Mouse (Mus musculus) bone marrow macrophage, adult 2 months (primary cell): Measurements from ENCODE around the gene Plxnd1. TPM values are rescaled to one million over a fixed set of nuclear protein-coding genes. Genes with fewer than 3 reads are reported as not detected.

Experiments used
- H3K27ac ChIP-seq: 2 replicates; pipeline ENCODE4 v1.5.1; 2012; ENCODE audit warnings: low read depth, low read length; ENCODE audit not compliant: insufficient read depth
- H3K4me1 ChIP-seq: 2 replicates; pipeline ENCODE4 v1.6.1; 2012; ENCODE audit warnings: low read length; ENCODE audit not compliant: control insufficient read depth, insufficient read depth
- H3K4me3 ChIP-seq: 2 replicates; pipeline ENCODE4 v1.5.1; 2012; ENCODE audit warnings: mild to moderate bottlenecking, low read length, moderate library complexity; ENCODE audit not compliant: insufficient read depth
- CTCF ChIP-seq: IDR thresholded peaks from 2 replicates; pipeline ENCODE4 v1.5.1; 2012; ENCODE audit warnings: low read depth, mild to moderate bottlenecking, low read length, moderate library complexity
- POLR2A ChIP-seq: IDR thresholded peaks from 2 replicates; pipeline ENCODE4 v1.6.1; 2012; ENCODE audit warnings: mild to moderate bottlenecking, low read depth, low read length, borderline replicate concordance
- polyA plus RNA-seq: library from polyadenylated mRNA; stranded (reverse); fragments of >200 nt; gene quantifications from 2 replicates; pipeline ENCODE4 v1.2.4, GENCODE M21; 2012; ENCODE audit not compliant: missing spikeins, insufficient read depth, insufficient read length

The Plxnd1 gene
- polyA plus RNA-seq, 1 experiment: 222 TPM

DNA sequence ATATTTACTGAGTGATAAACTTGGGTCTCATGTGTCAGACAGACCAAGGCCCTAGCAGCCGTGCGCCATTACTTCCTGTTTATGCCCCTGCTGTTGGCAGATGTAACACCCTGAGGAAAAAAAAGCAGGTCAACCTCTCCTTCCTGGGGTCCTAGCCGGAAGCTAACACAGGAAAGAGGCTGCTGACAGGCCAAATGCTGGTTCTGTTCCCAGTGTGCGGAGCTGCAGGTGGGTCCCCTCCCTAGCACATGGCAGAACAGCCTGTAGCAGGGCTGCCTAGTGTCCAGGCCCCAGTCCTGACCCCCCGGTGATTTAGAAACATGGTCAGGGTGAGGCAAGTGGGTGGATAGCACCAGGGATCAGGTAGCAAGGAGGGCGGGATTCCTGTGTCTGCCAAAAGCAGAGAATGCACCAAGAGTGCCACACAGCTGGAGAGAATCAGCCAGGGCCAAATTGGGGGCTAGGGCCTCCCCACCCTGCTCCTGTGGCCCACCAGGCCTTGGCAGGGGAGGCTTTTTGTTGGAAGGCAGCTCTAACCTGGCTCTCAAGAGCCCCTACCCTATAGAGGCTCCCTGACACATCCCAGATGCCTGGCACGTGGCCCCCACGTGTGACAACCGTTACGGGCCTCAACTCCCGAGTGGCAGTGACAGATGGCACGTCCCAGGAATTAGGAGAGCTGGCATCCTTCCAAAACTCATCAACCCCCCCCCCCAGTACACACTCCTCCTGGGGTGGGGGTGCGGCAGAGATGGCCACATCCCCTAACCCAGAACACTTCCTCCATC is 23.3 kb downstream of the Plxnd1 start:
- TF ChIP-seq CTCF: no peak
- Histone ChIP-seq H3K4me3 (no peak overlapping the region), H3K27ac (0 out of 2 replicates have a peak overlapping the region, but pooled peaks have one; percentile 19), H3K4me1 (peaks cover 59% of the 10 kb centered on the region)

DNA sequence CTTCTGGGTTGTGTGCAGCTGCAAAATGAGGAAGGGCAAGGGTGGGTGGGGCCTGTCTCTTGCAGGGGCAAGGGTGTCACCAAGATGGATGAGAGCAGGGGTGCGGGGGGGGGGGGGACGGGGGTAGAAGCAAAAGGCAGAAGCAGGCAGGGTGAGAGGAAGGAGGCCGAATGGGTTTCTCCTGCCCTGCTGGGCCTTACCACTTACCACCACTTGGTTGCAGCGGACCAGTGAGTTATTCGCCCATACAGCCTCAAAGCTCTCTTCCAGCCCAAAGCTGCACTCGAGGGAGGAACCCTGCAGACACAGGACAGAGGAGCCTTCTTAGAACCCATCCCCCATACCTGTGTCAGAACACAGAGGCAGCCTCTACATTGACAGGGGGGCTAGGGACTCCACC is 24.9 kb downstream of the Plxnd1 start:
- H3K27ac ChIP-seq: no peak overlapping the region
- no peak for TF ChIP-seq POLR2A
- TF ChIP-seq CTCF: no peak; the same call in 1 of the 2 replicates
- H3K4me1 ChIP-seq: peaks cover 44% of the 10 kb centered on the region
- no peak overlapping the region for H3K4me3 ChIP-seq

DNA sequence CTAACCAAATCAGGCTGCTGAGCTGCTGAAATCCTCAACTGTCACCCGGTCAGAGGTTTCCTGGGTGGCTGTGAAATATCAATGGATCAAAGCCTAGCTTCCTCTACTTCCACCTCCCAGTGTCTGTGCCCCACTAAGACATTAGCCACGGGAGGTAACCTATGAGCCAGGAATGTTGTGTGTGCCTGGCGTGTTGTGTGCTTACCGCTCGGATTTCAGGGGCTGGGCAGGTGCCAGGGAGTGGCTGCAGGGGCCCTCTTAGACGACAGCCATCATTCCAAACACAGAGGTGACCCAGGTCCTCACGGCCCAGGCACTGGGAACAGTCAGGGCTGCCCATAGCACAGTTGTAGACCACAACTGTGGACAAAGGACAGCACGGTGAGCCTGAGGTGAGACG is 25.7 kb downstream of the Plxnd1 start:
- Histone ChIP-seq H3K4me3 (no peak overlapping the region), H3K27ac (no peak overlapping the region), H3K4me1 (peaks cover 43% of the 10 kb centered on the region)
- TF ChIP-seq POLR2A (no peak), CTCF (no peak)

DNA sequence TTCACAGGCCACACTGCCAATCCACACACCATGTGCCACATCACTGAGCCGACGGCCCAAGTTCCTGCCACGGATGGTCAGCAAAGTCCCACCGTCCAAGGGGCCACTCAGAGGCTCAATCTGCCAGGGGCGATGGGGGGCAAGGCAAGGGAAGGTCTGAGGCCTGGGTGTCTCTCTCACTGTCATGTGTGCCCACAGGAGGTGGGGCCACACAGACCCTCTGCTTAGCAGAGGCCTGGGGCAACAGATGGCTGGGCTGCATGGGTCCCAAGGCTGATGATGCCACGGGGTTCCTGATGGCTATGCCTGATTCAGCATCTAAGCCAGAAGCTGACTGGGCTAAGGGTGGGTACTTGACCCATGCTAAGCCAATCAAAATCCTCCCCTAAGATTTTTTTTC is 26.1 kb downstream of the Plxnd1 start:
- Histone ChIP-seq H3K4me1 (peaks cover 39% of the 10 kb centered on the region), H3K4me3 (no peak overlapping the region), H3K27ac (no peak overlapping the region)
- TF ChIP-seq CTCF (no peak), POLR2A (no peak)

DNA sequence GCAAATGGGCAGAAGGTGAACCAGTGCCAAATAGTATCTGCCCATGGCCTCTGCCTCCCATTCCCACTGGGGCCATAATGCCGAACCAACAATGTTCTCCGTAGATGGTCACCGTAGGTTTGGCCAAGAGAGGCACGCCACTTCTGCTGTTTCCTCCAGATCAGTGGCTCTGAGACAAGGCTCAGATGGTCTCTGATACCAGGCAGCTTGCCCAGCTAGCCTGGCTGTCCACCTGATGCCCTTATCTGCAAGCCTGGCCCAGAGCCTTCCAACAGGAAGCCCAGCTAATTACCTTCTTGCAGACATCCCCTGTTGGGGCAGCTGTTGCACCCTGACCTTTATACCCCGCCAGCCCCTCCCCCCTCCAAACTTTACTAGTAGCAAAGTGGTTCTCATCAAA is 26.7 kb downstream of the Plxnd1 start:
- Histone ChIP-seq H3K4me3 (no peak overlapping the region), H3K4me1 (peaks cover 32% of the 10 kb centered on the region), H3K27ac (no peak overlapping the region)
- TF ChIP-seq CTCF (no peak), POLR2A (no peak)

DNA sequence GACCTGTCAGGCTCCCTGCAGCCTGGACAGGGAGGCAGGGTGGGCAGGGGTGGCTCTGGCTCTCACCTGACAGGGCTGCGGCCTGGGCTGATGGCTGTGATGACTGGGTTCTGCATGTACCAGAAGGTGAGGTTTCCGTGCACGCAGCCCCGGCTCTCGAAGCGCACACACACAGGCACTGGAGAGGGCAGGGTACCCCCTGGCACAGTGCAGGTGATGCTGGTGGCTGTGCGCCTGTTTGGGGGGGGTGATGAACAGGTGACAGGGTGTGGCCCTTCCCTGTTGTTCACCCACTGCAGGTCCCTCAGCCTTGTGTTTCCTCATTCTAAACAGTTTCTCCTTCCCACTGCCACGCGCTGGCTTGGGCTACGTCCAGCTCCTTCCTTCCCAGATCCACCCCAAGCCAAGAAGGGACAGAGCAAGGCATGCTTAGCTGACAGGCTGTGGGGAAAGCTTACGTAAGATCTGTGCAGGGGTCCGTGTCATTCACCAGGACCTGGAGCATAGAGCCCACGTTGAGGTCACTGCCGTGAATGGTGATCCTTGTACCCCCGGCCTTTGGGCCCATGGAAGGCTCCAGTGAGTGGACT is 27.4 kb downstream of the Plxnd1 start:
- H3K4me3 ChIP-seq: no peak overlapping the region
- H3K27ac ChIP-seq: no peak overlapping the region
- no peak for TF ChIP-seq POLR2A
- TF ChIP-seq CTCF: no peak
- peaks cover 25% of the 10 kb centered on the region for H3K4me1 ChIP-seq

DNA sequence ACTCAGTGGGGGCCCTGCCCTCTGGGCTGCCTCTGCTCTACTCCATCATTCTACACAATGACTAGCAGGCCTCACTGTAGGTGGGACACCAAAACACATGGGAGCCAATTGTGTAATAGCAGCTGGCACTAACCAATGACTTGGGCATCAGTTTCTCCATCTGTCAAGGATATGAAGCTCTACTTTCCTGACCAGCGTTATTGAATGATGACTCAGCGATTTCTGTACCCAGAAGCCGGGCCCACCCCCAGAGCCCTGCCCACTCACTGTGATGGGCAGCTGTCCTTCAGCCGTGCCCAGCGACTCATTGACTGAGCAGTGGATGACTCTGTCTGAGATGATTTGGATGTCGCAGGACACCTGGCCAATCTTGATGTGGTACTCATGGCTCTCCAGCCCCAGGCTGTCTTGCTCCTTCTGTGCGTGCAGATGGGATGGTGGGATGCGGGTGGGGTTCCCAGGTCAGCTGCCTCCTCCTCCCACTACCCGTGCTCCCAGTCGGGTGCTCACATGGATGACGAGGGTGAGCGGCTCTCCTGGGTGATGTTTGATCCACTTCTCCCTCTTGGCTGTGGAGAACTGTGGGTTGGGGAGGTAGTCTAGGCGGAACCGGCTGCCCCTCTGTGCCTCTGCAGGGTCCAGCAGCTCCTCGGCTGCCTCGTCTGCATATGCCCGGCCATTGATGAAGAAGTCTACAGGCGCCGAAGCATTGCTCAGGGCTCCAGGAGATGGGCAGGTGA is 28.4 kb downstream of the Plxnd1 start:
- no peak for TF ChIP-seq POLR2A
- TF ChIP-seq CTCF: no peak
- peaks cover 17% of the 10 kb centered on the region for H3K4me1 ChIP-seq
- H3K4me3 ChIP-seq: no peak overlapping the region
- no peak overlapping the region for H3K27ac ChIP-seq

DNA sequence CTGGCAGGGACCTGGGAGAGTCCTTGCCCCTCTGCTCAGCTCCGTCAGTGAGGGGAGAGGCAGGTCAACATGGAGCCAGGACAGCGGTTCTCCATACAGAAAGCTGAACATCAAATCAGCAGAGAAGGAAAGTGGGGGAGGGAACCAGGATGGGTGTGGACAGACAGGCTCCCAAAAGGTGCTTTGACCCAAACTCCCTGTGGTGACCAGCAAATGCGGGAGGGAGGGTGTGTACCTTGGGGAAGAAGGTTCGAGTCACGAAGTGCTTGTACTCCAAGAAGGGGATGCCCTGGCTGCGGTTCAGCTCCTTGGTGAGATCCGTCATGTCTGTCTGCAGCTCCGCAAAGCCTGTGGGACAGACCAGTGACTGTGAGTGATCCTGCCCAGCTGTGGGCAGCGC is 31.1 kb downstream of the Plxnd1 start:
- H3K4me1 ChIP-seq: no peaks in the 10 kb centered on the region
- H3K27ac ChIP-seq: no peak overlapping the region
- H3K4me3 ChIP-seq: no peak overlapping the region
- TF ChIP-seq CTCF (no peak), POLR2A (no peak)

DNA sequence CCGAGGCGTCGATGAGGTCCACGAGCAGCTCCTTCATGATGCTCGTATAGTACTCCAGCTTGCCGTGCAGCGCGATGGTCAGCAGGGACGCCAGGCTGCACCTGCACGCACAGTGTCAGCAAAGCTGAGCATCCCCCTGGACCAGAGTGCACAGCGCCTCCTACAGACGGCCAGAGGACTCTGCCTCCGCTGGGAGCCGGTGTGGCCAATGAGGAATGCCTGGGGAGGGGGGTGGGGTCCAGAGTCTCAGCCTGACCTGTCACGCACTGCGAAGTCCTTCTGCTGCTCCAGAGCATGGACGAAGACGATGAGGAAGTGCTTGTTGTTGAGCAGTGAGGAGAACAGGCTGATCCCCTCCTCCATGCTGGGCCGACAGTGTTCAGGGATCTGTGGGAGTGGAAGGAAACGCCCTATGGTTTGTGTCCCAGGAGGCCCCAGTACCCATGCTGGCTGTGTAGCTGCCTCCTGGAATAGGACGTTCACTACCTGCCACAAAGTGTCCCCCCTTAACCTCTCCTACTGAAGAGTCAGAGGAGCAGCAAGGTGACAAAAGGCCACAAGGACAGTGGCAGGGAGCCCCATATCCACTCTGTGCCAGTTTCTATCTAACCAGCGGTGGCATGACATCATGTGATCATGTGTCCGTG is 32.2 kb downstream of the Plxnd1 start:
- Histone ChIP-seq H3K4me3 (no peak overlapping the region), H3K27ac (no peak overlapping the region), H3K4me1 (no peaks in the 10 kb centered on the region)
- no peak for TF ChIP-seq POLR2A
- TF ChIP-seq CTCF: 0 out of 2 replicates have a peak, but pooled peaks have one; percentile 12
